10 mouse cellular contexts compared by ENCODE assay signal in the genomic region with DNA sequence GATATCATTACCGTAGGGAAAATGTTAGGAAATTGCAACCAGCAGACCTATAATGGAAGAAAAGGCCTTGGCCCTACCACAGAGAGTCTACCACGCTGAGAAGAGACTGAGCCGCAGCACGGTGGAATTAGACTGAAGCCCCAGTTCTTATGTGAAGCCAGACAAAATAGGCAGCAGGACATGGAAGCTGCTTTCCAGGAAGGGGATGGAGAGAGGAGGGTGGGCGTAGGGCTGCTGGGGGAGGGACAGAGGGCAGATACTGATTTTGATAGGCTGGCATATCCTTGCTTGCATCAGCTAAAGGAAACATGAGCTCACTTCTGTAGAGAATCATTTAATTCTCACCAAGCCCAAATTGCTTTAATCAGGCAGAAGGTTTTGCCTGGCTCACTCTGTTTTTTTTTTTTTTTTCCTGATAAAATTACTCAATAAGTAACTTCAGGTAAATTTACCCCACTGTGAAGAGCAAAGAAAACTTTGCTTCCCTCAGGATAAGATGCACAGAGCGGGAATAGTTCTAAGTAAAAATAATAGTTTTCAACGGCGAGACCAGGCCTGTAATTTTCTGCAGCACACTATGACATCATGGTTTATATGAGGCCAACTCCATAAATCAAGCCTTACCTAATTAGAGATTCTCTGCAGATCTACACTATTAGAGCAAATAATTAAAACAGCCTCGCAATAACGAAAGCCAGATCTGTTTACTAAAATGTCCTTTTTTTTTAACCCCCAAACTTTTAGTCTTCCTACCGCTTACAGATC.
DNase-seq lines count a peak whose midpoint lies in the region; ATAC-seq and TF ChIP-seq lines count a peak whose summit lies in the region.
"Had no signal": no experiment of that assay in that cellular context is flagged by ENCODE, and none has a peak within 500 bp of the region (broad histone marks: within the 10 kb centered on the region; RNA-seq: fewer than 3 reads in every experiment).

No protein-coding gene starts in this region.

- no peaks in the 10 kb centered on the region for H3K36me3 ChIP-seq in hindbrain, embryonic 14.5 days (replicated peaks; ENCODE audit: control insufficient read depth, insufficient read depth)
- H3K36me3 ChIP-seq in hindbrain, embryonic 11.5 days (ENCODE audit: control insufficient read depth, insufficient read depth, low read length): no peaks in the 10 kb centered on the region
- H3K36me3 ChIP-seq in limb, embryonic 13.5 days: no peaks in the 10 kb centered on the region

- H3K27ac ChIP-seq in hindbrain, embryonic 14.5 days: peak overlapping the region; percentile 52
- H3K27ac ChIP-seq in hindbrain, embryonic 11.5 days (ENCODE audit: low read depth, low read length): no peak overlapping the region
- H3K27ac ChIP-seq in embryonic fibroblast, embryonic 13.5 days (ENCODE audit: insufficient read depth, low read length): peak overlapping the region; percentile 48
- peak overlapping the region; percentile 61; the same call in 1 of the 2 replicates for H3K27ac ChIP-seq in limb, embryonic 13.5 days

- no peak overlapping the region for H3K4me3 ChIP-seq in hindbrain, embryonic 14.5 days (replicated peaks; ENCODE audit: low read length)
- H3K4me3 ChIP-seq in hindbrain, embryonic 11.5 days (ENCODE audit: low read depth, low read length): no peak overlapping the region
- no peak overlapping the region for H3K4me3 ChIP-seq in embryonic fibroblast, embryonic 13.5 days (ENCODE audit: insufficient read depth, low read length)
- no peak overlapping the region for H3K4me3 ChIP-seq in limb, embryonic 13.5 days

- no peaks in the 10 kb centered on the region for H3K27me3 ChIP-seq in hindbrain, embryonic 14.5 days (ENCODE audit: control insufficient read depth, insufficient read depth, low read length)
- no peaks in the 10 kb centered on the region for H3K27me3 ChIP-seq in hindbrain, embryonic 11.5 days (ENCODE audit: control insufficient read depth, insufficient read depth, low read length)
- no peaks in the 10 kb centered on the region for H3K27me3 ChIP-seq in Patski
- H3K27me3 ChIP-seq in limb, embryonic 13.5 days: no peaks in the 10 kb centered on the region

- H3K9ac ChIP-seq in hindbrain, embryonic 14.5 days: no peak overlapping the region
- no peak overlapping the region for H3K9ac ChIP-seq in hindbrain, embryonic 11.5 days (ENCODE audit: low read depth, low read length)
- H3K9ac ChIP-seq in limb, embryonic 13.5 days: no peak overlapping the region

- peak; percentile 64 for ATAC-seq in hindbrain, embryonic 14.5 days (ENCODE audit: low FRiP score)
- ATAC-seq in hindbrain, embryonic 11.5 days (ENCODE audit: low FRiP score): no peak
- peak; percentile 21 for ATAC-seq in Patski
- peak; percentile 48; the same call in 1 of the 2 replicates for ATAC-seq in limb, embryonic 13.5 days (ENCODE audit: low FRiP score, low read depth)

- no peak overlapping the region for H3K4me2 ChIP-seq in hindbrain, embryonic 14.5 days (replicated peaks)
- no peak overlapping the region for H3K4me2 ChIP-seq in hindbrain, embryonic 11.5 days (replicated peaks; ENCODE audit: low read depth, low read length)
- peak overlapping the region; percentile 7 for H3K4me2 ChIP-seq in limb, embryonic 13.5 days (replicated peaks)

- DNase-seq in hindbrain, embryonic 14.5 days (ENCODE audit: low spot score): no peak
- DNase-seq in hindbrain, embryonic 11.5 days (ENCODE audit: low spot score): no peak
- no peak for DNase-seq in Patski (ENCODE audit: low read depth, low spot score)
- DNase-seq in ovary, adult 18-20 months (ENCODE audit: low spot score): no peak
- DNase-seq in left cerebral cortex, postnatal 10 days (ENCODE audit: extremely low spot score in 1 of 2, low spot score in 2 of 2): no peak
- no peak for DNase-seq in spleen, adult 12 weeks (ENCODE audit: low spot score)
- DNase-seq: kidney, adult 8-10 months; right cerebral cortex, postnatal 25 days had no signal

- intact Hi-C loops in left cerebral cortex, postnatal 10 days (cut with DNase I): no loop called here

- TF ChIP-seq POLR2A in embryonic fibroblast, embryonic 13.5 days (IDR thresholded peaks at IDR 0.05; ENCODE audit: low read depth, low read length): no peak; the same call in 1 of the 2 replicates

- no peak for TF ChIP-seq CTCF in Patski (IDR thresholded peaks at IDR 0.05)
- TF ChIP-seq CTCF in embryonic fibroblast, embryonic 13.5 days (IDR thresholded peaks at IDR 0.05; ENCODE audit: borderline replicate concordance, insufficient read depth, low read length): no peak

- in situ Hi-C loops in Patski (cut with MboI; ENCODE audit: low pct_unique_long_range_greater_than_20kb): no loop called here

- POLR2A ChIA-PET in Patski (lab: Charles Lee): no interaction called here

- 79% methylated on average over 11 of the region's 11 CpGs for WGBS in hindbrain, embryonic 14.5 days
- WGBS in hindbrain, embryonic 11.5 days: 90% methylated on average over 11 of the region's 11 CpGs
- 29% methylated on average over 11 of the region's 11 CpGs for WGBS in limb, embryonic 13.5 days

- CTCF ChIA-PET in Patski (lab: Charles Lee): interaction anchor here (0.7 to 1.2 kb wide), 3 partner anchors 9 to 44 kb away, joined by 3 to 4 read pairs (median 3); no protein-coding TSS in a partner anchor

- peaks cover 10% of the 10 kb centered on the region; the same call in 1 of the 2 replicates for H3K4me1 ChIP-seq in hindbrain, embryonic 14.5 days (replicated peaks; ENCODE audit: control insufficient read depth, insufficient read depth, low read length)
- no peaks in the 10 kb centered on the region for H3K4me1 ChIP-seq in hindbrain, embryonic 11.5 days (replicated peaks; ENCODE audit: control insufficient read depth, insufficient read depth, low read length)
- H3K4me1 ChIP-seq in embryonic fibroblast, embryonic 13.5 days (ENCODE audit: control insufficient read depth, insufficient read depth, low read length): peaks cover 8% of the 10 kb centered on the region
- peaks cover 58% of the 10 kb centered on the region for H3K4me1 ChIP-seq in limb, embryonic 13.5 days

- H3K9me3 ChIP-seq in hindbrain, embryonic 14.5 days (ENCODE audit: control insufficient read depth, low read length): no peaks in the 10 kb centered on the region
- no peaks in the 10 kb centered on the region for H3K9me3 ChIP-seq in hindbrain, embryonic 11.5 days (ENCODE audit: control insufficient read depth, low read length)
- no peaks in the 10 kb centered on the region for H3K9me3 ChIP-seq in limb, embryonic 13.5 days
